Mouse (Mus musculus): Measurements from ENCODE around the gene Usf3. TPM values are rescaled to one million over a fixed set of nuclear protein-coding genes. Genes with fewer than 3 reads are reported as not detected.
A peak's percentile ranks its signal among the peaks of the same experiment; 100 is the strongest.

The Usf3 gene
- 10 to 100 TPM; 22.9 to 25.6 TPM for total RNA-seq (2021)
- long read RNA-seq, experiment 1, full-length matches to known transcripts: 1 of 2 reads
- long read RNA-seq, experiment 1, partial matches to known transcripts: 1 of 2 reads
- long read RNA-seq, experiment 1, other reads (novel, unspliced or antisense): 0 of 2 reads
- long read RNA-seq, experiment 2, partial matches to known transcripts: 1 of 3 reads
- long read RNA-seq, experiment 2, other reads (novel, unspliced or antisense): 2 of 3 reads

- peak; percentile 71 to 83 for DNase-seq
Measured at GRCm38 (mm10) chr16:44173155-44173941, at the start of gene Usf3. Gene Usf3, plus strand, starts transcription at chr16:44173246.

DNA sequence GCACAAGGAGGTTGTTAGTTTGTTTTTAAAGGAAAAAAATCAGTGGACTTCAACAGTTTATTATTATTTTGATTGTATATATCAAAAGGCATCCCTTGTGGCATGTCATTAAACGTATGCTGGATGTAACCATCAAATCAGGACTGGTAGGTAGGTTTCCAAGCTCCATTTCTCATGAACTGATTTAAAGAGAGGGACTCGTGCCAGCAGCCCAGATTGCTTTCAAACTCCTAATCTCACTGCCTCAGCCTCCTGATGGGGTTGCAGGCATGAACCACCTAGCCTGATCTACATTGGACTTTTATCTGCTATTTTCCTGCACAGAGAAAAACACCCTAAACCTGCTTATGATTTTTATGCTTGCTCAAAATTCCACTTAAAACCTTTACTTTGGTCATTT lies 49.3 kb upstream of the Usf3 start:
- DNase-seq: no peak

DNA sequence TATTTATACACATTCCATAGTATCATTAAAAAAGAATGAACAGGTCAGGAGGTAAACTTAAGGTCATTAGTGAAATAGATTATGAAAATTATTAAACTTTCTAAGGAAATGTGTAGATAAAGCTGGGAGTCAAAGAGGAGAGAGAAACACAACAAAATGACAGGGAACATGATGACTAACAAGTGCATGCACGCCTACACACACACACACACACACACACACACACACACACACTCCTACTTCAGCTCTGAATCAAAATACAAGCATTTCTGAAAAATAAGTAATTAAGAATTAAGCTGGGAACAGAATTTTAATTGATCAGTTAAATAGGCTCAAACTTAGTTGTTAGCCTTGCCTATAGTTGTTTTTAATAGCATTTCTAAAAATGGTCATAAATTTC lies 48.3 kb upstream of the Usf3 start:
- no peak for DNase-seq

DNA sequence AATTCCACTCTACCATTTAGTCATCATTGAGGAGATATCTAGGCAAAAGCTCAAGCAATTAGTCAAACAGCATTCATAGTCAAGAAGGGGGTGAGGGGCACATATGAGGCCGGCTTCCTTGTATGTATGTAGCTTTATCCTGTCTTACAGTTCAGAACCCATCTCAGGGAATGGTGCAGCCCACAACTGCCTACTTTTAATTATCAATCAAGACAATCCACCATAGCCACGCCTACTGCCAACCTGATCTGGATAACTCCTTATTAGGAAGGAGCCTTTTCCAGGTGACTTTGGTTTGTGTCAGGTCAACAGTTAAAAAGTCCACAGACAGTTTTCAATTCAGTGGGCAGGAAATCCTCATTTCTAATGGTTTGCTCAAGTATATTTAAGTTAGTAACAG lies 47.6 kb upstream of the Usf3 start:
- DNase-seq: no peak

DNA sequence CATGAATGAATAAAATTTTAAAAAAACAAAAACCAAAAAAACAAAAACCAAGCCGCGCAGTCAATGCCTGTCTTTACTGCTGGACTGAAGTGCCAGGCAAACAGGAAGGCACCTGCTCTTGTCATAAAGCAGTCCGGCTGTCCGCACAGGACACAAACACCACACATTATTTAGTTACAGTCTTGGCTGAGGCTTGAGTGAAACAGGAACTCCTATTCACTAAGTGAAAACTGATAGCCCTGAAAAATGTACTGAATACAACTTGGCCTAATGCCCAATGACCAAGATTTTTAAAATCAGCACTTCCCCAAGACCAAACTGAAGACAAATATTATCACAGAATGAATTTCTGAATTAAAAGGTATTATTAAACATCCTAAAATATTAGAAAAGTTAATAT lies 46.6 kb upstream of the Usf3 start:
- no peak for DNase-seq

GRCm38 (mm10) chr16:44132300-44132699 lies 40.7 kb upstream of the Usf3 start:
- DNase-seq: no peak

DNA sequence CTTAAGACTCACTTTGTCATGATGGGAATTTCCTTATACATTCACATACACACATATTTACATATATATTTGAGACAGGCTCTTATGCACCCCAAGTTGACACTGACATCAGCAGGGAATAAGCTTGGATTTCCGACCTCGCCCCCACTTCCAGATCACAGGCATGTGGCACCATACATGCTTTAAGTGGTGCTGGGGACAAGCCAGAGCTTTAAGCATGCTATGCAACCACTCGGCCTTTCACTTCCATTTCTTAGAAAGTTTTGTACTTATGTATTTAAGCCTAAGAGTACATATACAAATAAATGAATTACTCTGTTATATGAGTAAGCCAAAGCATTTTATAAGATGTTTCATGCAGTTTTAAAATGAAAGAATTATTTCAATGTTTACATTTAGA lies 39.9 kb upstream of the Usf3 start:
- DNase-seq: no peak

- DNase-seq: peak in 1 of 2 experiments; percentile 19
Measured at GRCm38 (mm10) chr16:44136511-44137021, 36.5 kb upstream of the Usf3 start.

GRCm38 (mm10) chr16:44138377-44138978 lies 34.6 kb upstream of the Usf3 start:
- peak in 1 of 2 experiments; percentile 12 for DNase-seq

DNA sequence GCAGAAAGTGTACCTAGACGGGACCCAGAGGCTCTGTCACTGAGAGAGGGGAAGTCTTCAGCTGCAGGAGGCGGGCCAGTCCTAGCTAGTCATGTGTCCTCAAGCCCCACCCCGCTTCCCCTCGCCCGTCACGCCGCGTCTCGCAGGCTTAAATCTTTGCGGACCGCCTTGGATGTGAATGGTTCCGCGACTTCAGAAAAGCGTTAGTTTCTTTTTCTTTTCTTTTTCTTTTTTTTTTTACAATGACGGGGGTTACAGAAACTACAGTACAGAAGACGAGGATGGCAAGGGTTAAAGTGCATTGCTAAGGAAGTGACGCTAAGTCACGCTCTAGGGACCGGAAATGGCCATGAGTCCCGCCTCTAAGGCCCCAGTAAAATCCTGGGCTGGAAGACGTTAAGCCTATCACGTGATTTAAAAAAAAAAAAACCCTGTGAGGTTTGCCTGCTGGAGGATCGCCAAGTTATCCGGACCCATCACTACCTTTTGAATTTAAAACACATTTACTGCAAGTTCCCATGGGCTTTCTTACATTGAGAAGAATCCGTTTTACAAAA lies 34.0 kb upstream of the Usf3 start:
- DNase-seq: peak; percentile 84 to 88

DNA sequence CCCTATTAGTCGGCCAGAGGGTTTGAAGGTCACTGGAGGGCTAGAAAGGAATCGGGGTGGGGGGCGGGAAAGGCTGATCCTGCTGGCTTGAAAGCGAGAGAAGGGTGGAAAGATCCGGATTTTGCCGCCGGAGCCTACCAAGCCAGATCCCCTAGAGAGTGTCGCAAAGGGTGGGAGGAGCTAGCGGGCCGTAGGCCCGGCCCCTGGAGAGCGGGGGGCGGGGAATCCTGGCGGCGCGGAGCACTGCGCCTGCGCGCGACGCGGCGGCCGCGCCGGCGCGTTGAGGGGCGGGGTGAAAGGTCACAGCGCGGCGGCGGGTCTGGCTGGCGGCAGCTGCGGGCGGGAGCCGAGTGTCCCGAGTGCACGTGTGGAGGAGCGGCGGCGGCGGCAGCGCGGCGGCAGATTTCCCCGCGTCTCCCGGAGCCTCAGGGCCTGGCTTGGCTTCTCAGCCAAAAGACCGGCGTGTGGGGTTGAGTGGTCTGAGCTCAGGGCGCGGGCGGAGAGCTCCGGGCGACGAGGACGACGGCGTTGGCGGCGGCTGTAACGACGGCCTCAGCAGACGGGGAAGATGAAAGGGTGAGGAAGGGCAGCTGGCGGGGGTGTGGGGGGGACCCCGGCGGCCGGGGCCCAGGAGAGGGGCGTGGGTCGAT lies 33.4 kb upstream of the Usf3 start, which contains the start of the genes Atp6v1a and Naa50:
Gene Atp6v1a, minus strand, starts transcription at position 170 of the 650 bp plus-strand sequence.
Gene Naa50, plus strand, starts transcription at position 295 of the 650 bp plus-strand sequence.
- DNase-seq: peak; percentile 92 to 94

DNA sequence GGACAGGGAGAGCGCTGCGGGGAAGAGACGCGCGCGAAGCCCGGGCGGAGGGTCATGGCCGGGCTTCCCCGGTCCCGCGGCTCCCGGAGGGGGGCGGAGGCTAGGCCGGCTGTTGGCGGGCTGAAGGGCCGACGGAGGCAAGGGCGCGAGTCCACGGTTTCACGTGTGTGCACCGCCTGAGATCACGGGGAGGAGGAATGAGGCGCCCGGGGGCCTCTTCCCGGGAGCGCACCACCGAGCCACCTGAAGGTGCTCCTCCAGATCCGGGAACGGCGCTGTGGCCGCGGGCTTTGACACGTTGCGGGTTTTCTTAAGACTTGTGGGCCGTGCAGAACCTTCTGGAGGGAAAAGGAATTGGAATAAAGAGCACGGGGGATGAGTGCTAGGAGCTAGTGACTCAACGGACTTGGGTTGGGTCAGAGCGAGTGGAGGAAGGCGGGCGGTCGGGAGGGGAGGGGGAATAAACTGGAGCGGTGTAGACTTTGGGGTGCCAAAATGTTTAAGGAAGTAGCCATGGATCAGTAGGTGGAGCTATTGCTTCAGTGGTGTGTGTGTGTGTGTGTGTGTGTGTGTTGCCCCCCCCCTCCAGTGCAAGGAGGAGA lies 32.8 kb upstream of the Usf3 start:
- peak; percentile 85 to 87 for DNase-seq

GRCm38 (mm10) chr16:44141483-44141882 lies 31.6 kb upstream of the Usf3 start:
- DNase-seq: peak in 1 of 2 experiments; percentile 15

- no peak for DNase-seq
Measured at GRCm38 (mm10) chr16:44149002-44149767, 23.9 kb upstream of the Usf3 start.

DNA sequence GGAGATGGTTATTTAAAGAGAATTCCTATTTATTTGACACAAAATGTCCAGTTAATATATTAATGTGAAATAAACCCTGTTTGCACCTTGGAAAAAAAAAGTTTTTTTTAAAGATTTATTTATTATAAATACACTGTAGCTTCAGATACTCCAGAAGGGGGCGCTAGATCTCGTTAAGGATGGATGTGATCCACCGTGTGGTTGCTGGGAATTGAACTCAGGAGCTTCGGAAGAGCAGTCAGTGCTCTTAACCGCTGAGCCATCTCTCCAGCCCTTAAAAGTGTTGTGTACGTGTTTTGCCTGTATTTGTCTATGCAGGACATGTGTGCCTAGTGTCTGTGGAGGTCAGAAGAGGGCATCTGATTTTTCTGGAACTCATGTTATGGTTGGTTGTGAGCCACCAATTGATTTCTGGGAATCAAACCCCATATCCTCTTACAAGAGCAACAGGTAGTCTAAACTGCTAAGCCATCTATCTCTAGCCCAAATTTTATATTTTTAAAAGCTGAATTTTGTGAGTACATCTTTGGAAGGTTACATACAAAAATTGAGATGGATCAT lies 18.5 kb upstream of the Usf3 start:
- no peak for DNase-seq

GRCm38 (mm10) chr16:44159325-44159724 lies 13.7 kb upstream of the Usf3 start:
- DNase-seq: no peak

GRCm38 (mm10) chr16:44163831-44164230 lies 9.2 kb upstream of the Usf3 start:
- no peak for DNase-seq

- DNase-seq: no peak
Measured at GRCm38 (mm10) chr16:44165182-44165581, 7.9 kb upstream of the Usf3 start.

GRCm38 (mm10) chr16:44168990-44169389 lies 4.1 kb upstream of the Usf3 start:
- DNase-seq: no peak
